Mouse (Mus musculus): ENCODE measurements around the gene 2010111I01Rik. TPM values are rescaled to one million over a fixed set of nuclear protein-coding genes. Genes with fewer than 3 reads are reported as not detected.

The 2010111I01Rik gene
- polyA plus RNA-seq, 1 experiment from 2014 or later: 28.5 TPM

GRCm38 (mm10) chr13:63356101-63356500 lies 391.4 kb downstream of the 2010111I01Rik start:
- WGBS: 94% methylated on average over 4 of the region's 4 CpGs
- no peak overlapping the region for H3K27ac ChIP-seq (replicated peaks)
- H3K36me3 ChIP-seq: peaks cover 9% of the 10 kb centered on the region; the same call in 1 of the 2 replicates
- no peak overlapping the region for H3K4me3 ChIP-seq
- H3K27me3 ChIP-seq (ENCODE audit: low read depth, poor library complexity, severe bottlenecking): no peaks in the 10 kb centered on the region
- no peaks in the 10 kb centered on the region for H3K4me1 ChIP-seq
- H3K9me3 ChIP-seq (replicated peaks): no peaks in the 10 kb centered on the region
- DNase-seq (ENCODE audit: low spot score): no peak

GRCm38 (mm10) chr13:63356558-63356957 lies 391.9 kb downstream of the 2010111I01Rik start:
- Histone ChIP-seq H3K4me3 (no peak overlapping the region), H3K27me3 (ENCODE audit: low read depth, poor library complexity, severe bottlenecking) (no peaks in the 10 kb centered on the region), H3K9me3 (replicated peaks) (no peaks in the 10 kb centered on the region), H3K27ac (replicated peaks) (no peak overlapping the region), H3K36me3 (peaks cover 9% of the 10 kb centered on the region; the same call in 1 of the 2 replicates), H3K4me1 (no peaks in the 10 kb centered on the region)
- 44% methylated on average over 3 of the region's 3 CpGs for WGBS
- peak; percentile 47 for DNase-seq (ENCODE audit: low spot score)

- Histone ChIP-seq H3K36me3 (peaks cover 9% of the 10 kb centered on the region; the same call in 1 of the 2 replicates), H3K4me1 (no peaks in the 10 kb centered on the region), H3K4me3 (no peak overlapping the region), H3K9me3 (replicated peaks) (no peaks in the 10 kb centered on the region), H3K27me3 (ENCODE audit: low read depth, poor library complexity, severe bottlenecking) (no peaks in the 10 kb centered on the region), H3K27ac (replicated peaks) (no peak overlapping the region)
- DNase-seq (ENCODE audit: low spot score): no peak
- 90% methylated on average over 4 of the region's 4 CpGs for WGBS
Observed at GRCm38 (mm10) chr13:63359393-63359792, 394.7 kb downstream of the 2010111I01Rik start.

- Histone ChIP-seq H3K4me3 (no peak overlapping the region), H3K27me3 (ENCODE audit: low read depth, poor library complexity, severe bottlenecking) (no peaks in the 10 kb centered on the region), H3K9me3 (replicated peaks) (no peaks in the 10 kb centered on the region), H3K27ac (replicated peaks) (no peak overlapping the region), H3K4me1 (no peaks in the 10 kb centered on the region), H3K36me3 (peaks cover 9% of the 10 kb centered on the region; the same call in 1 of the 2 replicates)
- 91% methylated on average over 4 of the region's 4 CpGs for WGBS
- no peak for DNase-seq (ENCODE audit: low spot score)
Observed at GRCm38 (mm10) chr13:63360111-63360885, 395.6 kb downstream of the 2010111I01Rik start.

GRCm38 (mm10) chr13:63361755-63362154 lies 397.1 kb downstream of the 2010111I01Rik start:
- 92% methylated on average over 3 of the region's 3 CpGs for WGBS
- DNase-seq (ENCODE audit: low spot score): no peak
- H3K4me1 ChIP-seq: no peaks in the 10 kb centered on the region
- 0 out of 2 replicates have a peak, but pooled peaks cover 6% of the 10 kb centered on the region for H3K36me3 ChIP-seq
- no peaks in the 10 kb centered on the region for H3K27me3 ChIP-seq (ENCODE audit: low read depth, poor library complexity, severe bottlenecking)
- no peak overlapping the region for H3K27ac ChIP-seq (replicated peaks)
- no peaks in the 10 kb centered on the region for H3K9me3 ChIP-seq (replicated peaks)
- H3K4me3 ChIP-seq: no peak overlapping the region

- 85% methylated on average over 7 of the region's 7 CpGs for WGBS
Observed at GRCm38 (mm10) chr13:63373460-63374166, 408.9 kb downstream of the 2010111I01Rik start.

More at GRCm38 (mm10) chr13:63373460-63374166, 408.9 kb downstream of the 2010111I01Rik start:
- Histone ChIP-seq H3K9me3 (replicated peaks) (no peaks in the 10 kb centered on the region), H3K27ac (replicated peaks) (no peak overlapping the region), H3K36me3 (0 out of 2 replicates have a peak, but pooled peaks cover 3% of the 10 kb centered on the region), H3K4me1 (no peaks in the 10 kb centered on the region), H3K27me3 (ENCODE audit: low read depth, poor library complexity, severe bottlenecking) (no peaks in the 10 kb centered on the region), H3K4me3 (no peak overlapping the region)
- DNase-seq (ENCODE audit: low spot score): no peak

MicroRNA genes within 50 kb of the gene (microRNA counts, 519-probe panel; counts per million panel counts)
- microRNA mmu-miR-23b (527 counts per million, percentile 1 among the panel's probes with 10 or more counts), microRNA mmu-miR-24 (3,996 counts per million, percentile 19 among the panel's probes with 10 or more counts), microRNA mmu-miR-27b (not detected)

Small RNA genes within 50 kb of the gene (microRNA-seq; reads per million reads assigned to microRNA genes)
- gene Mir23b (4,467 reads per million, percentile 89 among the genes with 10 or more reads in this experiment), gene Mir24-1 (not detected), gene Mir27b (547 reads per million, percentile 69 among the genes with 10 or more reads in this experiment), gene Mir3074-1 (not detected)

Other genes with a start within 250 kb of the 2010111I01Rik start
- gene Platr25, start 204.2 kb upstream of the 2010111I01Rik start, polyA plus RNA-seq (2016; fragmentation: Nextera tagmentation; extraction: Ambion mirVana): 31.6 and 31.7 TPM in 2 replicates
- 10.4 and 10.9 TPM in 2 replicates for gene Gm5141, start 179.1 kb upstream of the 2010111I01Rik start, polyA plus RNA-seq (2016; fragmentation: Nextera tagmentation; extraction: Ambion mirVana)
- gene Fbp2, start 106.5 kb upstream of the 2010111I01Rik start, polyA plus RNA-seq (2016; fragmentation: Nextera tagmentation; extraction: Ambion mirVana): not detected in 2 replicates
- gene Fbp1, start 76.6 kb upstream of the 2010111I01Rik start, polyA plus RNA-seq (2016; fragmentation: Nextera tagmentation; extraction: Ambion mirVana): 0.10 TPM in 1 of 2 replicates, not detected in the other